Mouse (Mus musculus): ENCODE results near the gene Cachd1. TPM values are rescaled to one million over a fixed set of nuclear protein-coding genes. Genes with fewer than 3 reads are reported as not detected.

Gene Cachd1
- total RNA-seq, 2 experiments from 2014 or later, result 4.4 to 4.5 TPM

- intact Hi-C loops (cut with DNase I), result no loop called here
- DNase-seq, result no peak
Observed at GRCm38 (mm10) chr4:100857411-100857869, 81.0 kb downstream of the Cachd1 start.

GRCm38 (mm10) chr4:100863861-100864428 lies 87.5 kb downstream of the Cachd1 start:
- DNase-seq, result no peak
- intact Hi-C loops (cut with DNase I), result no loop called here

- intact Hi-C loops (cut with DNase I), result no loop called here
- DNase-seq, result no peak
Observed at GRCm38 (mm10) chr4:100865423-100865822, 88.9 kb downstream of the Cachd1 start.

GRCm38 (mm10) chr4:100865962-100866703 lies 89.7 kb downstream of the Cachd1 start:
- intact Hi-C loops (cut with DNase I), result no loop called here
- no peak for DNase-seq

GRCm38 (mm10) chr4:100877351-100877750 lies 100.9 kb downstream of the Cachd1 start:
- intact Hi-C loops (cut with DNase I), result no loop called here
- DNase-seq, result no peak

GRCm38 (mm10) chr4:100879414-100879813 lies 102.9 kb downstream of the Cachd1 start:
- no peak for DNase-seq
- intact Hi-C loops (cut with DNase I), result no loop called here

- intact Hi-C loops (cut with DNase I), result no loop called here
- no peak for DNase-seq
Observed at GRCm38 (mm10) chr4:100880075-100880474, 103.6 kb downstream of the Cachd1 start.

- intact Hi-C loops (cut with DNase I), result no loop called here
- DNase-seq, result peak in 1 of 2 experiments; percentile 16
Observed at GRCm38 (mm10) chr4:100885793-100886742, 109.6 kb downstream of the Cachd1 start.

- intact Hi-C loops (cut with DNase I), result no loop called here
- no peak for DNase-seq
Observed at GRCm38 (mm10) chr4:100886743-100887416, 110.4 kb downstream of the Cachd1 start.

GRCm38 (mm10) chr4:100890106-100890970 lies 113.9 kb downstream of the Cachd1 start:
- intact Hi-C loops (cut with DNase I), result no loop called here
- no peak for DNase-seq

GRCm38 (mm10) chr4:100893739-100894138 lies 117.3 kb downstream of the Cachd1 start:
- intact Hi-C loops (cut with DNase I), result no loop called here
- no peak for DNase-seq

- intact Hi-C loops (cut with DNase I), result no loop called here
Observed at GRCm38 (mm10) chr4:100894142-100894541, 117.7 kb downstream of the Cachd1 start.

GRCm38 (mm10) chr4:100896260-100897010 lies 120.0 kb downstream of the Cachd1 start:
- no peak for DNase-seq
- intact Hi-C loops (cut with DNase I), result loop anchor here (5.0 kb wide), 1 partner anchor 49 kb away; no protein-coding TSS in a partner anchor

More at GRCm38 (mm10) chr4:100894142-100894541, 117.7 kb downstream of the Cachd1 start:
- DNase-seq, result no peak

- DNase-seq, result no peak
- intact Hi-C loops (cut with DNase I), result loop anchor here (5.0 kb wide), 1 partner anchor 51 kb away; no protein-coding TSS in a partner anchor
Observed at GRCm38 (mm10) chr4:100897943-100898342, 121.5 kb downstream of the Cachd1 start.

GRCm38 (mm10) chr4:100909694-100910340 lies 133.3 kb downstream of the Cachd1 start:
- DNase-seq, result no peak
- intact Hi-C loops (cut with DNase I), result no loop called here

GRCm38 (mm10) chr4:100910605-100911330 lies 134.3 kb downstream of the Cachd1 start:
- intact Hi-C loops (cut with DNase I), result no loop called here
- DNase-seq, result no peak

GRCm38 (mm10) chr4:100911658-100912057 lies 135.2 kb downstream of the Cachd1 start:
- intact Hi-C loops (cut with DNase I), result no loop called here
- DNase-seq, result no peak

Data from gastrocnemius, postnatal 36 days (tissue).